Mouse (Mus musculus) hindbrain, embryonic 14.5 days (tissue): ENCODE measurements around the gene Tead1. TPM values are rescaled to one million over a fixed set of nuclear protein-coding genes. Genes with fewer than 3 reads are reported as not detected.
A peak's percentile ranks its signal among the peaks of the same experiment; 100 is the strongest.

Experiments used
- ATAC-seq: fragments of 200-750 bp; cut with Nextera tagmentation; 2 replicates; pipeline ENCODE4 v1.8.0; 2017; ENCODE audit warnings: moderate number of reproducible peaks, mild to moderate bottlenecking, moderate TSS enrichment, moderate library complexity; ENCODE audit not compliant: low FRiP score
- DNase-seq: peaks from one replicate; pipeline ENCODE4 v3.0.0-alpha.2; 2015; ENCODE audit warnings: low spot score
- H3K27ac ChIP-seq: fragments of 300-500 bp; sonication (generic); 2 replicates; pipeline ENCODE4 v1.5.1; 2014; ENCODE audit warnings: mild to moderate bottlenecking, moderate library complexity
- H3K27me3 ChIP-seq: fragments of 300-500 bp; sonication (generic); 2 replicates; pipeline ENCODE4 v1.6.1; 2014; ENCODE audit warnings: mild to moderate bottlenecking, low read length, mixed read lengths; ENCODE audit not compliant: control insufficient read depth, insufficient read depth
- H3K36me3 ChIP-seq: fragments of 300-500 bp; sonication (generic); replicated peaks from 2 replicates; pipeline ENCODE4 v1.6.1; 2014; ENCODE audit not compliant: control insufficient read depth, insufficient read depth
- H3K4me1 ChIP-seq: fragments of 300-500 bp; sonication (generic); replicated peaks from 2 replicates; pipeline ENCODE4 v1.6.1; 2014; ENCODE audit warnings: antibody characterized with exemption, low read length, mixed read lengths; ENCODE audit not compliant: control insufficient read depth, insufficient read depth
- H3K4me2 ChIP-seq: fragments of 300-500 bp; sonication (generic); replicated peaks from 2 replicates; pipeline ENCODE4 v1.6.1; 2014; ENCODE audit warnings: mild to moderate bottlenecking, moderate library complexity
- H3K4me3 ChIP-seq: fragments of 300-500 bp; sonication (generic); replicated peaks from 2 replicates; pipeline ENCODE4 v1.5.1; 2014; ENCODE audit warnings: mild to moderate bottlenecking, low read length
- H3K9ac ChIP-seq: fragments of 300-500 bp; sonication (generic); 2 replicates; pipeline ENCODE4 v1.6.1; 2014
- H3K9me3 ChIP-seq: fragments of 300-500 bp; sonication (generic); 2 replicates; pipeline ENCODE4 v1.6.1; 2016; ENCODE audit warnings: low read length; ENCODE audit not compliant: control insufficient read depth
- WGBS: fragments of 180-500 bp; shearing (Covaris S2); extraction: QIAGEN DNeasy Blood & Tissue Kit; methylation state at CpG from one replicate; pipeline ENCODE4 v1.1.7; 2014; 5-methylcytosine and 5-hydroxymethylcytosine counted together
- polyA plus RNA-seq: library from polyadenylated mRNA; unstranded; fragments of >200 nt; fragmentation: Nextera tagmentation; extraction: Ambion mirVana; gene quantifications from 2 replicates; pipeline ENCODE4 v1.2.1, GENCODE M21; 2014

Gene Tead1
- polyA plus RNA-seq, 1 experiment from 2014 or later, result 16.0 TPM

DNA sequence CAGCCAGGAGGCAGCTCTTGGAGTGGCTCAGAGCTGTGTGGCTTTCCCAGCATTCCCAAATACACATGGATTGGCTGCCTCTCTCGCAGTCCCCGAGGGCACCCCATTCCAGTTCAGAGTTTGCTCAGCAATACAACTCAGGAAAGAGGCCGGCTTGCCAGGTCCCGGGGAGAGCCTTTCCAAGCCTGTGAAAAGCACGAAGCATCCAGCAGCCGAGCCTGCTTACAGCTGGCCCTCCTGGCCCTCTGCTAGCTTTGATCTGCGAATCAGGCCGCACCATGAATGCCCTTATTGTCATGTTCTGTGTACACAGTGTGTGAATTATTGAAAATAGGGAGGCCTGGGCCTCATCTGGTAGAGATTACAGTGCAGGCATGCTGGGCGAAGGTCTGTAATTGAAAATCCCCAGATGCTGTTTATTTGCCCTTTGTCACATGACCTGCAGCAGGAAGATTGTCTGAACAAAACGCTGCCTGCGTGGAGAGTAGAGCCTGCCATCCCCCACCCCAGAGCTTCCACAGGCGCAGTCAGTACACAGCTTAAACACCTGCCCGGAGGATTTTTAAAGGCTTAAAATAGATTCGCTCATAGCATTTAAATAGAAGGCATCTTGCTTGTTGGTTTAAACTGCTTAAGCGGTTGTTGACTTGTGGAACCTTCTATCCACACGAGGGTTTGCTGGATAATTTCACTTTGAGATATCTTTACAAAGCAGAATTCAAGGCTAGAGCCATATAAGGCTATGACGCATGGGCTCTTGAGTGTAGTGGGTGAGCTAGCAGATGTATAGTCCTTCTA, 147.2 kb downstream of the Tead1 start:
- H3K27ac ChIP-seq, result peak overlapping the region; percentile 82
- H3K36me3 ChIP-seq, result no peaks in the 10 kb centered on the region
- H3K4me2 ChIP-seq, result peak overlapping the region; percentile 13
- H3K9ac ChIP-seq, result 0 out of 2 replicates have a peak overlapping the region, but pooled peaks have one; percentile 14
- H3K27me3 ChIP-seq, result no peaks in the 10 kb centered on the region
- H3K4me1 ChIP-seq, result peaks cover 63% of the 10 kb centered on the region
- peak; percentile 74 for DNase-seq
- no peaks in the 10 kb centered on the region for H3K9me3 ChIP-seq
- 8% methylated on average over 17 of the region's 17 CpGs for WGBS
- ATAC-seq, result peak; percentile 89
- H3K4me3 ChIP-seq, result no peak overlapping the region

DNA sequence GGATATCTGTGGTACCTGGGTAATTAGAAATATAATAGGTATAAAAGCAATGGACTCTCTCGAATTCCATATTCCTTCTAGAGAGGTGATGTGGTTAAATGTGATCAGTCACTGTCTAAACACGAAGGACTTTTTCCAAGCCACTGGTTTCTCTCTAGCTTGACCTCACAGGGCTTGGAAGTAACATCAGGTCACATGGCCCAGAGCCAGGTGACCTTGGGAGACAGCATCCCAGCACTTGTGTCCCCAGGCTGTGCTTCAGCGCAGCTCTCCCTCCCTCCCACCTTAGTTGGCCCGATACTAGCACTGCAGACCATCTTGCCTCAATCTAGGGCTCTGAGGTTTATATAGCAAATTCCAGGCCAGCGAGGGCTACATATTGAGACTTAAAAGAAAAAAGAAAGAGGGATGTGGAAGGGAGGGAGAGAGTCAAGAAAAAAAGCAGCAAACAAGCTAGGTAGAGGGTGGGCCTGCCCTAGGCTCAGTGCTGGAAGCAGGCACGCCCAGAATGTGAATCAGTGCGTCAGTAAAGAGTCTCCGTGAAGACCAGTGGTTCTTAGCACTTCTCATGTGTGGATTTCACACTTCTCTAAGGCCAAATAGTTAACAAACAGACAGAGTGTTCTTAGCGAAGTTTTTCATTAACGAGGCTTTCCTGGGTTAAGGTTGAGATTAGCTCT, 149.0 kb downstream of the Tead1 start:
- DNase-seq (no peak), ATAC-seq (no peak)
- Histone ChIP-seq H3K27me3 (no peaks in the 10 kb centered on the region), H3K36me3 (no peaks in the 10 kb centered on the region), H3K4me3 (no peak overlapping the region), H3K9me3 (no peaks in the 10 kb centered on the region), H3K4me1 (peaks cover 54% of the 10 kb centered on the region), H3K9ac (no peak overlapping the region), H3K27ac (no peak overlapping the region), H3K4me2 (no peak overlapping the region)
- 62% methylated on average over 10 of the region's 10 CpGs for WGBS

DNA sequence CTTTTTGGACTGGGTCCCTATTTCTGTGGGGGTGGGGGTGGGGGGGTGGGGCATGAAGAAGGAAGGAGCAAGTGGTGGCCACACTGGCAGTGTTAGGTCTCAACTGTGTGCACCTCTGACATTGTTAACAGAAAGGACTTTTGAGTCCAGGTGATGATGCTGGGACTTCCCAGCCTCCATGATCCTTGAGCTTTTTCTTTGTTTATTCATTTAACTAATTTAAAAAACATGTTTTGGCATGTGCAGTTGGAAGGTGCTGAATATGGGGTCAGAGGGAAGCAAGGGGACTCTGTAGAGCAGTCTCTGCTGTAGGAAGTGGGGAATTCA, 149.5 kb downstream of the Tead1 start:
- H3K9me3 ChIP-seq, result no peaks in the 10 kb centered on the region
- H3K9ac ChIP-seq, result no peak overlapping the region
- H3K27me3 ChIP-seq, result no peaks in the 10 kb centered on the region
- ATAC-seq (no peak), DNase-seq (no peak)
- H3K36me3 ChIP-seq, result no peaks in the 10 kb centered on the region
- H3K27ac ChIP-seq, result no peak overlapping the region
- H3K4me3 ChIP-seq, result no peak overlapping the region
- peaks cover 49% of the 10 kb centered on the region for H3K4me1 ChIP-seq
- no peak overlapping the region for H3K4me2 ChIP-seq

DNA sequence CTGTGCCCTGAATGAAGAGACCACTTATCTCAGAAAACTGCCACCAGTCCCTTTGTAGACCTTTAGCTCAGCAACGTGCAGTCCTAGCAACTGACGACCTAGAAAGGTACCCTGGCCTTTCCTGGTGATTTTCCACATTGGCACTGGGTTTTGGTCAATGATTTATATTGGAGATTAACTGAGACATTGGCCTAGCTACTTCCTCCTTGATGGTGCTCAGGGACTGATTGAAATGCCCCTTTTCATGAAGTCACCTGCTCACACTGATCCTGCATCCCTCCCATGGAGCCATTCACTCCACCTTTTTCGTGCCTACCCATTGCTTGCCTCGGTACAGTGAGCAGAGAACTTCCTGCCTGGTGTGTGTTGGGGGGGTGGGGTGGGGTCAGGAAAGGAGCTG, 151.8 kb downstream of the Tead1 start:
- 64% methylated on average over 4 of the region's 4 CpGs for WGBS
- Histone ChIP-seq H3K9me3 (no peaks in the 10 kb centered on the region), H3K4me1 (peaks cover 36% of the 10 kb centered on the region), H3K27ac (no peak overlapping the region), H3K27me3 (no peaks in the 10 kb centered on the region), H3K36me3 (no peaks in the 10 kb centered on the region), H3K4me2 (no peak overlapping the region), H3K4me3 (no peak overlapping the region), H3K9ac (no peak overlapping the region)
- DNase-seq, result no peak
- no peak for ATAC-seq

DNA sequence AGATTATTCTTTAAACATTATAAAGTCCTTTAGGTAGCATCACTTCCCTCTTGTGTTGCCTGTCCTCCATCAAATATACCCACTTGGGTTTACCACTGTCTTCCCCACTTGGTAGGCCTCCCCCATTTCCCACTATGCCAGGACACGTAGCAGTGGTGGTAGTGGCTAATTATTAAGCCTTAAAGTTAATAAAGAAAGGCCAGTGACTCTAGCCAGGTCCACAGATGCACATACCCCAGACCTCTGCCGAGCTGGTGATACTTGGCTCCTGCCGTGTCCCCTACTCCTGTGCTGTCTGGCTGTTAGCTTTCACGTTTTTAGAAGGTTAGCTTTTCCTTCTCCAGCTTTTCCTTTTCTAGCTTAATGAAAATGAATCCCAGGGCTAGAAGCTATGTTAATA, 152.3 kb downstream of the Tead1 start:
- ATAC-seq, result no peak
- Histone ChIP-seq H3K36me3 (no peaks in the 10 kb centered on the region), H3K9ac (no peak overlapping the region), H3K4me2 (no peak overlapping the region), H3K9me3 (no peaks in the 10 kb centered on the region), H3K27me3 (no peaks in the 10 kb centered on the region), H3K4me1 (peaks cover 36% of the 10 kb centered on the region), H3K4me3 (no peak overlapping the region), H3K27ac (no peak overlapping the region)
- no peak for DNase-seq
- 66% methylated on average over 4 of the region's 4 CpGs for WGBS

DNA sequence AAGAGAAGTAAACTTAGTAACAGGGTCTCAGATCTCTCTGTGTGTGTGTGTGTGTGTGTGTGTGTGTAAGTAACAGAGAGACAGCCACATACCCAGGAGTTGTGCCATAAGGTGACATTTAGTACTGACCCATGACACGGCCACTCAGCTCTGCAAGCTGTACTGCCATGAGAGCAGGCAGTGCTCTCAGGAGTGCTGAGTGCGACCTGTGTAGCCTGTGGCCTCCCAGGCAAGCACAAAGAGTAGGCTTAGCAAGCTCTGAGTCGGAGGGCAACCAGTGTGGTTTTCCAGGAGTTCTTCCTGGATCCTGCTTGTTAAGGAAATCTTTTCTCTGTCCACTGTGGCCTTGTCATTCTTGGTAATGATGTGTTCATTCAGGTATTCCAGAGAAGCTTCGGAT, 154.0 kb downstream of the Tead1 start:
- no peak for ATAC-seq
- H3K27ac ChIP-seq, result peak overlapping the region; percentile 58; the same call in 1 of the 2 replicates
- no peak for DNase-seq
- no peaks in the 10 kb centered on the region for H3K36me3 ChIP-seq
- H3K4me1 ChIP-seq, result peaks cover 21% of the 10 kb centered on the region
- no peak overlapping the region for H3K9ac ChIP-seq
- 80% methylated on average over 4 of the region's 4 CpGs for WGBS
- H3K4me2 ChIP-seq, result no peak overlapping the region
- H3K9me3 ChIP-seq, result no peaks in the 10 kb centered on the region
- H3K4me3 ChIP-seq, result no peak overlapping the region
- no peaks in the 10 kb centered on the region for H3K27me3 ChIP-seq

DNA sequence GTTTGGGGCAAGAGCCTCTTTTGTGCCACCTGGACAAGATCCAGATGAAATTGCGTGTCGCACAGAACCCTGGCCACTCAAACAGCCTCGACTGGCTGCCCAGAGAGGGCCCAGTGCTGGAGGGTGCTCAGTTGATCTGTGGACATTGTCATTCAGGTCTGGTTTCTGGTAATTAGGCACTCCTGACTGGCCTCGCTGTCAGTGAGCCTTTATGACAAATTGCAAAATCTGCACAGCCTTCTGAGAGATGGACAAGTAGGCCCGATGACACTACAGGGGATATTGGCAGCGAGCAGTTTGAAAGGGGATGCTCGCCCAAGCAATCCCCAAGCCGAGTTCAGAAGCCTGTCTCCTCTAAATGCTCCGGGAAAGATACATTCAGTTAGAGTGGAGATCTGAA, 157.0 kb downstream of the Tead1 start:
- Histone ChIP-seq H3K4me3 (no peak overlapping the region), H3K9ac (no peak overlapping the region), H3K36me3 (no peaks in the 10 kb centered on the region), H3K4me2 (no peak overlapping the region), H3K9me3 (no peaks in the 10 kb centered on the region), H3K4me1 (peaks cover 26% of the 10 kb centered on the region), H3K27ac (peak overlapping the region; percentile 28; the same call in 1 of the 2 replicates), H3K27me3 (no peaks in the 10 kb centered on the region)
- WGBS, result 53% methylated on average over 9 of the region's 9 CpGs
- DNase-seq (no peak), ATAC-seq (no peak)

DNA sequence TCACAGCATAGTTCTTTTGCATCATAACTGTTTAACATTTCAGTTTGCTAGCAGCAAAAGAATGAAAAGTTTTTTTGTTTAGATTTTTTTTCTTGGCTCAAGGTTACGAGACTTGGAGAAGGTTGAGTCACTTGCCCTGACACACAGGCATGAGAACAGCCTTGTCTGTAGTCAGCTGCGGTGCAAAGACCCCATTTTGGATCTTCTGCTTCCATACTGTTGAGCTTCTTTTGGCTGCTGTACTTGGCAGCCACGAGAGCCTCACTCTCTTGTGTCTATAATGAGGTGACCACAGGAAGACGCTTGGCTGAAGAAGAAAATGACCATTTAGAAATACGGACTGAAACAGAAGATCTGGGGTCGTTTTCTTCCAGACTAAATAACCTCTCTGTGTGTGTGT, 159.0 kb downstream of the Tead1 start:
- 87% methylated on average over 6 of the region's 6 CpGs for WGBS

DNA sequence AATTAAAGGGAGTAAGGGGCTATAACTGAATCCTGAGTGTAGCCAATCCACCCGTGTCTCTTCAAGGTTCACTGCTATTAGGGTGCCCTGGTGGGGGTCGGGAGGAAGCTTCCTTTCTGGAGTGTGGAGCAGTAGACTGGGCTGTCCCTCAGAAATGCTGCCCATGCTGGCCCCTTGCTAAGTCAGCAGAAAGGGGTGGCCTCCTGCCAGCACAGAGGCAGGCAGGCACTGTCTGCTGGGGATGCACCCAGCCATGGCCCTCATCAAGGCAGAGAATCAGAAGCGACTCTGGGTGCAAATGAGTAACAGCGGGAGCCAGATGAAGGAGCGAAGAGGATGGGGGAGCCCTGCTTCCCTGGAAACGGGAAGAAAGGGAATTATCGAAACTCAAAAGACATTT, 161.2 kb downstream of the Tead1 start:
- ATAC-seq (peak; percentile 24; the same call in 1 of the 2 replicates), DNase-seq (no peak)
- no peak overlapping the region for H3K9ac ChIP-seq
- H3K27me3 ChIP-seq, result no peaks in the 10 kb centered on the region
- no peak overlapping the region for H3K4me2 ChIP-seq
- WGBS, result 12% methylated on average over 7 of the region's 7 CpGs
- H3K36me3 ChIP-seq, result no peaks in the 10 kb centered on the region
- no peak overlapping the region for H3K4me3 ChIP-seq
- peaks cover 34% of the 10 kb centered on the region for H3K4me1 ChIP-seq
- peak overlapping the region; percentile 76 for H3K27ac ChIP-seq
- no peaks in the 10 kb centered on the region for H3K9me3 ChIP-seq

More for the DNA sequence above, 159.0 kb downstream of the Tead1 start:
- H3K9me3 ChIP-seq, result no peaks in the 10 kb centered on the region
- H3K36me3 ChIP-seq, result no peaks in the 10 kb centered on the region
- H3K9ac ChIP-seq, result no peak overlapping the region
- H3K4me2 ChIP-seq, result no peak overlapping the region
- H3K4me1 ChIP-seq, result peaks cover 36% of the 10 kb centered on the region
- H3K27me3 ChIP-seq, result no peaks in the 10 kb centered on the region
- no peak overlapping the region for H3K27ac ChIP-seq
- ATAC-seq (no peak), DNase-seq (no peak)
- no peak overlapping the region for H3K4me3 ChIP-seq
